Mouse (Mus musculus): ENCODE measurements at regions not wholly inside any gene's neighbourhood (a gene's known extent, or its start where the extent isn't known, plus 50 kb on each side); places are given as distances from the start of the nearest gene placed in this dataset.
"Not testable (repeated sequence)": the region's sequence is repeated elsewhere in the genome, so short reads cannot be mapped to it uniquely, and the experiment has no call there.

DNA sequence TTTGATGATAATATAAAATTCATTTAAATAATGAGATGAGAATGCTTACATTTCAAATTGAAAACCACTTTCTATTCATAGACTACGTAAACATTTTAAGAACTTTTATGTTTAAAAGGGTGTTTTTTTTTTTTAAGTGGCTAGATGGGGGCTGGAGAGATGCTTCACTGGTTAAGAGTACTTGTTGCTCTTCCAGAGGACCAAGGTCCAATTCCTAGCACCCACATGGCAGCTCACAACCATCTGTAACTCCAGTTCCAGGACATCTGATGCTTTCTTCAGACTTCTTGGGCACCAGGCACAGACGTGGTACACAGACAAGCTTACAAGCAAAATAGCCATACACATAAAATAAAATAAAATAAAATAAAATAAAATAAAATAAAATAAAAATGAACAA lies 239.5 kb downstream of the Mef2c start:
- CTCF ChIA-PET = no interaction called here

DNA sequence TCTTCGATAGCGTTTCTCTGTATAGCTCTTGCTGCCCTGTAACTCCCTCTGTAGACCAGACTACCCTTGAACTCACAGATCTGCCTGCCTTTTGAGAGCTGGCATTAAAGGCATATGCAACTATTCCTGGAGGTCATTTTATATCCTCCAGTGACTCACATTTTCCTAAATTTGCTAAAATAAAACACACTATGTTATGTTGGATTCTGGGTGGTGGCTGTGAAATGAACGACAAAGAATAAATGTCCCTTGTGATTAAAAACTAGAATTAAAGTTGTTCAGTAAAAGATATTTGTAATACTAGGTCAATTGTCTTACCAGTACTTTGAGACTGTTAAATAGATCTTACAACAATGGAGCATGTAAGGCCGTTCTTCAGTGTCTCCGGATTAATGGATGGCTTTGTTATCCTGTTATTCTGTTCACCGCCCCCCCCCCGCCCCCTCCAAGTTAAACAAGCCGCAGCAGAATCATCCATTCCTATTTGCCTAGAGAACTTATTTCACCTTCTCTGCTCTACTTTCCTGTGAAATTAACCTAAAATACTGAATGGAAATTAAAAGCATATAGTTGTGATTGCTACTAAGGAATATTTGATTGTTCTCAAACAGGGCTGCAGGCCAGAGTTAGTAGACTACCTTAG lies 240.4 kb downstream of the Mef2c start:
- CTCF ChIA-PET = no interaction called here

DNA sequence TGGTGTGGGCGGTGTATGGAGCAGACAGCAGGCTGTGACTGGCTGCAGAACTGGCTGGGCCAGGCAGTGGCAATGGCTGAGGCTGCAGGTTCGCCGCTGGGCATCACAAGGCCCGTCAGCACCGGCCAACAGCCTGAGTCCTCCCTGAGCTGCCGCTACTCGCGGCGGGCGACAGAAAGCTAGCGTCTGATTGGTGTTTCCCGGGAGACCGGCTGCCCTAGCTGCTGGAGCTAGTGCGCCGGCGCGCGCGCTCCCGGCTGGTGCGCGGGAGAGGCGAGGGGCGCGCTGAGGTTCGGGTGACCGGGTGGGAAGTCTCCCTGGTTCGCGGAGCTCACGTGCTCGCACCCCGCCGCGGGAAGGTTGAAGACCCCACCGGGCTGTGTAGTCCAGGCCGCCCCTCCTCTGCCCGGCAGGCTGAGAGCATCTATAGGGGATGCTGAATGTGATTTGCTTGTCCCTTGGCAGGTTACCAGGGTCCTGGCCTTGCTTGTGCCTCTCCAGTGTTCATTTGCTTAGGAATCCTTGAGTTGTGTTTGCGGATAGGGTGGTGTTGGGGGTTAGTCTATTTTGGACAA lies 241.2 kb downstream of the Mef2c start:
- CTCF ChIA-PET = no interaction called here

DNA sequence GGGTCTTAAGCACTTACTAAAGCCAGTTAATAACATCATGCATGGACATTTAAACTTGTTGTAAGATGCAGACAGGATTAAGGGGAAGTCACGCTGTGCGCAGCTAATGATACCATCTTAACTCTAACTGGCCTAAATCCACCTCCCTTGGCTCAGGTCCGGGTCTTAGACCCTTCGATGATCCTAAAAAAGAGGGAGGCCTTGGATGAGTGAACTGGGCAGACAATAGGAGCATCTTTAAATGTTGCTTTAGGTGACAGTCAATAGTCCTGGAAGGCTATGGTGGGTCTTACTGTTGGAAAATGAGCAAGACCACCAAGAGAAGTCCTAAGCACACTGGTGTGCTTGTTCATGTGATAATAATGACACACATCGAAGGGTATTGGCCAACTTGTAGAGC lies 242.1 kb downstream of the Mef2c start:
- CTCF ChIA-PET = no interaction called here

DNA sequence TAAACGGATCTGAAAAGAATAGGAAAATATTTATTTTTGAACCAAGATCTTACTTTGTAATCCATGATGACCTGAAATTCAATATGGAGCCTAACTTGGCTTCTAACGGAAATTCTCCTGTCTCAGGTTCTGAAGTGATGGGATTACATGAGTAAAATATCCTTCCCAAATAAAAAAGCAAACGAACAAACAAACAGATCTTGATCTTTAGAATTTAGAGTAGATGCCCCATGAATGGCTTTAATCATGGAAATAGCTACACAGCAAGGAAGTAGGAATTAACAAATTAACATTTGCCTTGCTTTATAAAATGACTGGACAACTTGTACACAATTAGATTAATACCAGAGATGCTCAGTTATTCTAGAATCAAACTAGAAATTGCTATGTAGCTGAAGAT lies 243.8 kb downstream of the Mef2c start:
- CTCF ChIA-PET = no interaction called here

DNA sequence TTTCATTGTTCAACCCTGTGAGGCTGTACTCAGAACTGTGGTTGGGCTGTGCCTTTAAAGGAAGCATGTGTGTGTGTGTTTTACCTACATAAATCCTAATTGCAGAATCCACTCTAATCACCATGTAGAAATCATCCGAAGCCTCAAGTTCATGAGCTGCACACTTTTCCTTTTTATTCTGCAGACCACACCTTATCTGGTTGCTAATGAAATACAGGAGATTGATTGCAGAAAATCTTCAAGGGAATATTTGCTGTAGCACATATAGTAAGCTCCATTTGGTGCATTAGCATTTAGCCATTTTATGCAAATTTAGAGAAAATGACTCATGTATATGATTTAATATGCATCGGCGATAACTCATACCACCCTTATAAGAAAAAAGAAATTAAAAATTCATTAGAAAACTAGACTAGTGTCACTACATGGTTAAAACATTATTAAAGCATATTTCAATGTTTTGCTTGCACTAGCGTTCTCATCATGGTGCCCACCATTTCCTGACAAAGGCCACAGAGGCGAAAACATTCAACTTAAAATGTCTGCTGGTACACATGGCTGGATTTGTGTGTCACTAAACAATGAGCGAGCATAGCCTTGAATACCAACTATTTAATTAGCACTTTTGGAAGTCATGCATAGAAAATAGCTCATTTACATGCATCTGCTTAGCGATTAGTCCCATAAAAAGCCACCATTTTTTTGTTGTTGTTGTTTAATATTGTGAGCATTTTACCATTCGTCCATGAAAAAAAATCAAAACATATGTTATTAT lies 245.7 kb downstream of the Mef2c start:
- CTCF ChIA-PET = no interaction called here

DNA sequence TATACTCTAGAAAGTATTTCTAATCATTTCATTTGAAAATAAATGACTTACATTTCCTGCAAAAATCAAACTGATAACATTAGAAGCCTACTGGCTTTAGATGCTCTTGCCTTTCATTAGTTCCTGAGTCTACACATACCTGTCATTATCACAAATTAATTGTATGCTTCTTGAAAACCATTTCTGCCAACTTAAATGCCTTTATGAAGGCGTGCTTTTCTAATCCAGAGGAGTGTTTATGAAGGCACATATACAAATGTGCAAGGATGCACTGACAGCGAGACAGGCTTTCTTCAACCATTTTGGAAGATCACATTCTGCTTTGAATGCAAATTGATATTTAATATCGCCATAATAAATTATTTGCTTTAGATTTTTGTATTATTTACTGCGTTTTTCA lies 246.6 kb downstream of the Mef2c start:
- CTCF ChIA-PET = no interaction called here

DNA sequence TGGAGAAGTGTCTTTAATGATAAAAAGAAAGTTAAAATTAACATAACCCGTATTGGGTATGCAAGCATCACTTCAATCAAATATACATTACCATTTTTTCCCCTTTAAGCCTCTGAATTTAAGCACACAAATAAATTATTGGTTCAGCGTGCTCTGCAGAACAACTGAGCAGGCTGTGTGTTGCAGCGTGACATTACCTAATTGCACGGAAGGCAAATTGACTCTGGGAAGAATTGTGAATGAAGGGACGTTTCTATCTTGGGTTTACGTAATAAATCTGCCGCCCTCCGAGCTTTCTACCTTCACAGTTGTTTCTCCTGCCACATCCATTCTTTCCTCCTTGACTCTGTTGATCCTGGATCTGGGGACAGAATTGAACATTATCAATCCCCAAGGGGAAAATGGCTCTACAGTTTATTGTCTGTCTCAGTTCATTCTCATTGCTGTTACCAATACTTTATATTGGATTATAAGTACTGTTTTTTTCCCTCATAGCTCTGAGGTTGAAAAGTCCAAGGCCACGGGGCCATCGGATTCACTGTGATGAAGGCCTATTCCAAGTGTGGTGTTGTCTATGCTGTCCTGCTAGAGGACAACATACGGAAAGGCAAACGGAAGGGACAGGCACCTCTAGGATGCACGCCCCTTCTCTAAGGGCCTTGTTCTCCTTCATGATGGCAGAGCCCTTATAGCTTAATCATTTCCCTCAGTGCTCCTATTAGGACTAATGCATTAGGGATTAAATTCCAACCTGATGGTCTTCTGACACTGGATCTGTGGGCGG lies 256.7 kb downstream of the Mef2c start:
- CTCF ChIA-PET = no interaction called here

DNA sequence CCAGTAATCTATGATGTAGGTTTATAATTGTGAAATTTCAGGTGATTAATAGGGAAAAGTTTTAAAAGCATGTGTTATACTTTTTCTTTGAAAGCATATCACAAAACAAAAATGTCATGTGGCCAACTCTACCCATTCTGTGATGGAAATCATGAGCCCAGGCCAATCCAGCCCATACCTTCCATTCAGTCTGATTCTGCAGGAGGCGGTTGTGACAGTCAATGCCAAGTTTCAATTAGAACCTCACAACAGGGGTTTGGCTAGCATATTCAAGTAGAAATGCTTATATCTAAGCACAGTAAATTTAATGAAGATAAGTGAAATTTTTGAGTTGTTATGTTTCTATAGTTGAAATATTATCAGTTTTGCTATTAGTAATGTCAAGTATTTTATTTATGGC lies 258.6 kb downstream of the Mef2c start:
- CTCF ChIA-PET = no interaction called here

DNA sequence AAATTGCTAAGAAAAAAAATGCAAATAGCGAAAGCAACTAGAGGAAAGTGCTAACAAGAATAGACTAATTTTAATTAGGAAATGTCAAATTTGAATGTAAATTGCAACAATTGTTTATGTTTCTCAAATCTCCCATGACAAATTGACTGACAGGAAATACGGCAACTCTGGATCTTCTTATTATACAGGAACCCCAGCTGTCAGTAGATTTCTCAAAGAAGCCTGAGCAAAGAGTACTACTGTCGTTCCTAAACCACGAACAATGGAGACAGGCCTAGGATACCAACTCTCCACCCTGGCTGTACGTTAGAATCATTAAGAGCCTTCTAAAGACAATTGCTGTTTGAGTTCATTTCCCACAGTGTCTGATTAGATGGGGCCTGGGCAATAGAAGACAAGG lies 259.5 kb downstream of the Mef2c start:
- CTCF ChIA-PET = not testable (repeated sequence)

DNA sequence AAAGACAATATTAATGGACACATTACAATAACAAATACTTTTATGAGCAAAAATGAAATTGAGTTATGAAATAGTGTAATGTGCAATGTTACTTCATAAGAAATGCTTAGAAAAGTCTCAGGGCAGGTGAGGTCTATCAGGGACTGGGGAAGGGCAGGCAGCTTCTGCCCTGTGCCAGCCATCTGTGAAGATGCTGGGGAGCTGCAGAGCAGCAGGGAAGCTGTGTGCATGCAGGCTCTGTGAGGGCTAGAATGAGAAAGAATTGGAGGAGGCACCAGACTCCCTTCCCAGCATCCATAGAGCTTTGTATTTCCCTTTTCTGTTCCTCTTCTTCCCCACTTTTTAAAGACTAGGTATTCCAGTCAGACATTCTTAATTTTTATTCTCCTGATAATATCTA lies 281.8 kb downstream of the Mef2c start:
- CTCF ChIA-PET = interaction anchor here (0.6 kb wide), 1 partner anchor 669 kb away, joined by 5 read pairs; no protein-coding TSS in a partner anchor

DNA sequence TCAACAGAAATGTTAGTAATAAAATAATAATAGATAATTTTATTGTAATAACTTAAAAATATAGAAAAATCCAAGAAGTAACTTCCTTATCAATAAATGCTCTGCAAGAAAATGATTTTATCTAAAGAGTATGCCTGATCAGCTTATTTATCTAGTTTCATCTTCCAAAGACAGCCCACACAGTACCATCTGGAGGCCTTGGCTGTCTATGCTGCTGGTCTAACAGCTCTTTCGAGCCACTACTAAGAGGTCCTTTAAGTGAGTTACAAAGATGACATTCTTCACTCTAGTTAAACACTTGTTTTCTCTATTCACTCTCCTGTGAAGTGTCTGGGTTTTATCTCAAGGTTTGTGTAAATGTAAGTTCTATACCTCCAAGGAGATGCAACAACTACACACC lies 305.7 kb downstream of the Mef2c start:
- CTCF ChIA-PET = interaction anchor here (0.8 kb wide), 1 partner anchor 1053 kb away, joined by 3 read pairs; no protein-coding TSS in a partner anchor

DNA sequence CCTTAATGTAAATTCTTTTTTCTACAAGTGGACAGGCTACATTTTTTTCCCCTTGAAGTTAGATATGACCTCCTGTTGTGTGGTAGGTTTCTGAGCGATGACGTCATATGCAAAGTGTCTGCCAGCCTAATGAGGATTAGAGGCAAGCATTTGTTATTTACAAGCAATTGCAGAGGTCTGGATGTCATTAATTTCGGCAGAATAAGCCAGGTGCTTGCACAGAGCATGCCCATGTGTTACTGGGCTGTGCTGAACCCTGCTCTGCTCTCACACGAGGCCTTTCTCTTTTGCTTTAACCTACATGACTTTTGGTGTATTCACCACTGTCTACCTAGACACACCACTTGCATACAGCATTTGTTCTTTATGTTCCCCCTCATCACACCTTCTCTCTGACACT lies 316.5 kb downstream of the Mef2c start:
- CTCF ChIA-PET = no interaction called here

DNA sequence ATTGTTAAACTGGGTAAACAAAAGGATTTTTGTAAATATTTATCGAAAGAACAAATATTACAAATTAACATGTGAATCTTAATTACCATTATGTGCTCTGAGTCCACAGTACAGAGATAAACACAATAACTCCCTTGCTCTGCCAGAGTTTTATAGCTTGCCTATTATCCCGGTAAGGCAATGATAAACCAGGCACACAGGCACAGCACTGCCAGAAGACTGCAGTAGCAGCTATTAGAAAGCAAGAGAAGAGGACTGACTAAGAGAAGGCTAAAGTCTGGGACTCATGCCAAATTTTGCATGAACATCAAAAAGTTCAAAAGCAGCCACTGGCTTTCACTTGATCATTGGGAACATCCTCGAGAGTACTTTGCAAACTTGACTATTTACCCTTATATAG lies 316.9 kb downstream of the Mef2c start:
- CTCF ChIA-PET = no interaction called here

DNA sequence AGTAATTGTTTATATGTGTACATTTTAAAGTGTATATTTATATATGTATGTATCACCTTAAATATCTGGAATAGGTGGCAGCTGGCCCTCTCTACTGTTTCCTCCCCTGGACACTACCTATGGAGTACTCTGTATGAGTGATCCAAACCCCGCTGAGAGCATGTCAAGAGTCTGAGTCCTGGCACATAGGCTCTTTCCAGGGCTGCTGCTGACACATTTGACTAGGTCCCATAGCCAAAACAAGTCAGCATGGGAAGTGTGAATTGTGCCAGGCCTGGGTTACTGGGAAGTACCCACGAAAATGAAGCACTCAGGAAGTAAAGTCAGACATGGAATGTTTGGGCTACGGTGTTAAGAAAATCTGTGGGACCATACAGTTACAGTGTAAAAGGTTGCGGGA lies 321.1 kb downstream of the Mef2c start:
- CTCF ChIA-PET = no interaction called here

DNA sequence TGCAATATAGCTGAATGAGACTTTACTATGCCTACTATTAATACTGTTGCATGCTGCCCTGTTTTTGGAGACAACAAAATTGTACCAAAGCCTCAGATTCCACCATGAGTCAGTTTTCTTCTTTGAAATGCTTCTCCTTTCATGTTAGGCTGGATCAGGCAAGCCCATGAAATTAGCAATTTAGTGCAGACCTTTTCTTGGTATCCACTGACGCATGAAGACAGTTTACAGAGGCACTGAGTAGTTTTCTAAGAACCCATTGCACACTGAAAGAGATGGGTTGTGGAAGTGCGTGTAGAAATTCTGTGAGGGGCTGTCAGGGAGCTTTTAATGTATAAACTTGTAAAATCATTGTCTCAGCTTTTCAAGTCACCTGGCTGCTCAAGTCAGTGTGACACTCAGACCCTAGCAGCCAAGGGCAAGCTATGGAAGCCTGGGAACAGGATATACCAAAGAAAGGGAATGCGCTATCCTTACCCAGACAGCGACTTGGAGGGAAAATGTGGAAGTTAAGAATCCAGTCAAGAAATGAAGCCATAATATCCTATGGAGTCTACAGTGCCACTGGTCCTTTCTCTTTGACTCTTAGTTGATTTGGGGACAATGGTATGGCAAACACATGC lies 323.1 kb downstream of the Mef2c start:
- CTCF ChIA-PET = no interaction called here

DNA sequence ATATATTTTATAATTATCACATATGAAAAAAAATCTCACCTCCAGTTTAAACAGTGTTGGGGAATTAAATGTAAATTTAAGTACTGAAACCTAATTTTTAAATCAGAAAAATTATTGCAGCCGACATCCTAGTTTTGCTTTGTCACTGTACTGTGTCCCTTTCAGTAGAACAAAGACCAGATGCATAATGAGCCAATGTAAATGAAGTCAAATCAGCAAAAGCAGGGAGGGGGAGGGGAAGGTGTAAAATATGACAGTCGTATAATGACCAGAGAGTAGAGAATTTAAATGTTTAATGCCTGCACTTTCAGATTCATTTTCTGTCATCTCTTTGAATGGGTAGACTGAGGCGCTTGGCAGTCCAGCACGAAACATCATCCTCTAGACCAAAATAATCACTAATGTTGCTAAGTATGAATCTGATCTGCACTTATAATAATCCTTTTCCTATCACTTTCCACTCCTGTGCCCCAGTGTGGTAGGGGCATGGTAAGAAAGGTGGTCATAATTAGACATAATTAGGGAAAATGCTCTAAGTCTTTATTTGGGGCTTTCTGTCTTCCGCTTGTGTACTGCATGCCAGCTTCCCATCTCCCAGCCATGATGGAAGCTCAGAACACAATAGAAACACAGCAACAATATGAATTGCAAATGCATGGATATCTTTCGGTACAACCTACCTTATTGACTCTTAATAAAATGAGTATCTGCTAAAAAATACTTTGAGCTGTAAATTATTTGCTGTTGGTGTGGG lies 356.0 kb upstream of the Tmem161b start:
- CTCF ChIA-PET = no interaction called here

DNA sequence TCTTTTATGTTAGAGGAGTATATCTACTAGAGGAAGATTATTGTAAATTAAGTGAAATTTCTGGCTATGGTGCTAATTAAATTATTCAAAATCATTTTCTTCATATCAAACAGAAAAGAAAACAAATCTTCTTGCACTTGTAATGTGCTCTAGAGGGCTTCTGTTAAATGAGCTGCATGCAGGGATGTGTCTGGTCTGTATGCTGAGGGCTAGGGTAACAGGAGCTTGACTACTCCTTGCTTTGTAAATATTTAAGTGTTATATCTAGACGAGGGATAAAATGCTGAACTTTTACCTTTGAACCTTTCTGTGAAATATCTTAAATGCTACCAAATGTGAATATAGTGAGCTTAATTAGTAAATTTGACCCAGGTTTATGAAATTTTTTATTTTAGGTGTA lies 354.9 kb upstream of the Tmem161b start:
- CTCF ChIA-PET = no interaction called here

DNA sequence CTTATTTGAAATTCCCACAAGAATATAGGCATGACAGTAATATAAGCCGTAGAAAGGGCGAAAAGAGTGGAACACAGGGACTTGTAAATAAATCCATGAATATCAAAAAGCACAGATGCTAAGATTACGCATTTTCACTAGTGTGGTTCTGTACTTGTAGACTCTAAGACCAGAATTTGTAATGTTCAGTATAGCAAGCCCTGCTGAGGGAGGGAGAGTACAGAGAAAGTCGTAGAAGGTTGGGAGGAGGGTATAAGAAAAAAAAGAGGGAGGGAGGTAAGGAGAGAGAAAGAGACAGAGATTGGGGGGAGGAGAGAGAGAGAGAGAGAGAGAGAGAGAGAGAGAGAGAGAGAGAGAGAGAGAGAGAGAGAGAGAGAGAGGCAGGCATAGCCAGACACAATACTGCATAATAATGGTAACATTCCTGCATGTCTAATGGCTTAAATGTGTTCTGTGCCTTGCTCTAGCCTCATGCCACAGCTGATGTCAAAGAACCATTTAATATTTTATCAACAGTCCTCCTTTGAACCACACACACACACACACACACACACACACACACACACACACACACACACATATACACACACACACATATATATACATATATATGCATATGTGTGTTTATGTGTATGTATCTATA lies 354.1 kb upstream of the Tmem161b start:
- CTCF ChIA-PET = no interaction called here

DNA sequence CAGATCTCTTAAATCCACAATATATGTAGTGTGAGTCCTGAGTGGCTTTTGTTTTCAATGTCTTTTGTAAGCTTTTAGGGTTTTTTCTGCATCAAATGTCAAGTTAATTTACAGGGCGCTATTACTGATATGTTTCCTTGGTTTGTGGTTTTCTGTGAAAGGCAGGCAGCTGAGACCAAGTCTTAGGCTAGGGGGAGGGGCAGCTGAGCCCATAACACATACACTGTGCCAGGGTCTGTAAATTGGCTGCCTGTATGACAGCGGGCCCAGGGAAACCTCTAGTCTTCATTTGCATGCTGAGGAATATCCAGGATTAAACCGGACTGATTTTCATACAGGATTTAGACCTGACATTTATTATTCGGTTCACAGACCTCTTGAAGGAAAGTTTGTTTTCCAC lies 353.2 kb upstream of the Tmem161b start:
- CTCF ChIA-PET = no interaction called here
